Mouse (Mus musculus): ENCODE results near the gene Igsf3.

Igsf3 gene

DNA sequence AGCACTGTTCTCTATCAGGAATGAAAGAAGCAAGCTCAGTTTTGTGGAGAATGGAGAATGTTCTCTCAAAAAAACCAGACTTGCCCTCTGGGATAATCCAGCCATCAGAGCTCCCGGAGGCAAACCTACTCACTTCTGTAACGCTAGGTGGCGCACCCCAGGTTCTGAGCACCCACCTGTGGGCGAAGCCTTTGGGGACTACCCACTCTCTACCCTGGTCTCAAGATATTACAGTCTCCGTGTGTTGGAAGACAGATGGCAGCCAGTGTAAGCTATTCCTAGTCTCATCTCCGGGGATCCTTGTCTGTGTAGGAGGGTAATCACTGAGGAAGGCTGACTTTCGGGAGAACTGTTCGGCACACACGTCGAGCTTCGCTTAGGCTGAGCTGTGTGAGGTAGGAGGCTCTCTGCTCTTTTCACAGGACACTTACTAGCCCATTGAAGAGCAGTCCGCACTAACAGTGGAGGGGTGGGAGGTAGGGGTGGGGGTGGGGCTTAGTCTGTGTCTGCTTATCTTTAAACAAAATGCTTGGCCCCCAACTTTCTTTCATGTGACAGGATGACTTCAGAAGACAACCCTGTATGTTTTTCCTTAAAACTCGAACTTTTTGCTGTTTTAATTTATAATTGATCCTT, 4.4 kb upstream of the Igsf3 start:
- peak; percentile 74 for DNase-seq (ENCODE audit: low spot score)

DNA sequence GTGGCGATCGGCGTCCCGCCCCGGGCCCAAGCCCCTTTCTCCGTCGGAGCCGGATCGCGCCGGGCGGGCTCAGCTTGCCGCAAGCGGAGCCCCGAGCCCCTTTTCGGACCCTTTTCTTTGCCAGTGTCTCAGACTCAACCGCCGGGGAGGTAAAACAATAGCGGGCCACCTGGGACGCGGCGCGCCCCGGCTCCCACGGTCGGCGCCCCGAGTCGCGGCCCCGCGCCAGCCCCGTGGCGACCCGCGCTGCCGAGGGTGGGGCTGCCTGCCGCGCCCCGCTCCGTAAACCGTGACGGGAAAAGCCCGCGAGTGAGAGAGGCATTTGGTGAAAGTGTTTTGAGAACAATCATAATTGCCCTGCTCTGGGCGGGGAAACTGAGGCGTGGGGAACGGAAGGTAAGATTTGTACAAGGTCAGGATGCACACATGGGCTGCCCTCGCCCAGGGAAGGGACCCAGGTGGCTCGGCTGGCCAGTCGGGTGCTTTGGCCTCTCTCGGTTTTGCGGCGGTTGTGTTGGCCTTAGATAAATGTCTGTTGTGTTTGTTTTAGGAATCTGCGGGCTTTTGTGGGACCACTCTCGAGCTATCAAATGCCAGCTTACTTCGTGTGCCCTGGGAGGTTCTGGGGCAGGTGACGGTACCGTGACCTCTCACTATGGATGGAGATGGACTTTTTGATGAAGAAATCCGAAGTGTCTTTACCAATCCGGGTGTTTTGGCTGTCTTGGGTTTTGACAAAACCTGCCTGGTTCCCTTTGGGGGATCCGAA, 557 bp downstream of the Igsf3 start:
- DNase-seq (ENCODE audit: low spot score): no peak

DNA sequence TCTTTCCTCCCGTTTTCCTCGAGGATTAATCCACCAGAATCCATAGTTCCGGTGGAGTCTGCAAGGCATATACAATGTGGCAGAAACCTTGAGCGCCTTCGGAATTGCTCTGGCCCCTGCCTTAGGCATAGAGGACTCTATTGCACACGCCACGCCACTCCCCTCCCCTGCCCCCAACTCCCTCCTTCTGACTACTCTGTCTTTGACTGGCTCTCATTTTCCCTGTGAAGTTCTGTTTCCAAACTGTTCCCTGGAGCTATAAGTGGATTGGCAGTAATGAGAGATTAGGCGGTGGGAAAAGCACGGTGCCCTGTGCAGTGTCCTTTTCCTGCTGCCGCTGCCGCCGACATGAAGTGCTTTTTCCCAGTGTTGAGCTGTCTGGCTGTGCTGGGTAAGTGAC, 1.2 kb downstream of the Igsf3 start:
- DNase-seq (ENCODE audit: low spot score): peak; percentile 68

- no peak for DNase-seq (ENCODE audit: low spot score)
These were observed 2.9 kb downstream of the Igsf3 start for GRCm38 (mm10) chr3:101379789-101380188.

GRCm38 (mm10) chr3:101381691-101382090, 4.8 kb downstream of the Igsf3 start:
- DNase-seq (ENCODE audit: low spot score): no peak

- no peak for DNase-seq (ENCODE audit: low spot score)
These were observed 5.9 kb downstream of the Igsf3 start for GRCm38 (mm10) chr3:101382751-101383150.

DNA sequence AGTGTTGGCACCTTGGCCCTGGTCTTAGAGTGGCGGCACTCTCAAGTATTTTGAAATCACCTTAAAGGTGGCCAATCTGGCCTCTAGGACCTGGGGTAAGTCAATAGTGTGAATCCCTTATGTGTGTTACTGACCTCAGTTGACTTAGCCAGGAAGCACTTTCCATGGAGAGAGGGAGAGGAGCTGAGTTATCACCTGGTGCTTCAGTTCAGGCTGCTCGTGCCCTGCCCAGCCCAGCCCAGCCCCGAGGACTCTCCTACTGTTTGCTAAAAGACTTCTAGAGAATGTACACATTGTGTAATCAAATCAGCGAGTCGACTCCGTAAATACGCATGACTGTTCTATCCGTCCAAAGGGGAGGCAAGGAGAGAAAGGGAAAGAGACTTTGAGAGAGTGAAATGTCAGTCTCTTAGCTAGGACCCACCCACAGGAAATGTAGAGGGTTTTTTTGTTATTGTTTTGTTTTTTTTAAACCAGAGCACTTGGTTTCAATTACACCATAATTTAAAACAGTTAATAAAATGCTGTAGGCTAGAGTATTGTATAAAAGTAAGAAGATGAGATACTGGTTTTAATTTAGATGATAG, 9.6 kb downstream of the Igsf3 start:
- DNase-seq (ENCODE audit: low spot score): no peak

DNA sequence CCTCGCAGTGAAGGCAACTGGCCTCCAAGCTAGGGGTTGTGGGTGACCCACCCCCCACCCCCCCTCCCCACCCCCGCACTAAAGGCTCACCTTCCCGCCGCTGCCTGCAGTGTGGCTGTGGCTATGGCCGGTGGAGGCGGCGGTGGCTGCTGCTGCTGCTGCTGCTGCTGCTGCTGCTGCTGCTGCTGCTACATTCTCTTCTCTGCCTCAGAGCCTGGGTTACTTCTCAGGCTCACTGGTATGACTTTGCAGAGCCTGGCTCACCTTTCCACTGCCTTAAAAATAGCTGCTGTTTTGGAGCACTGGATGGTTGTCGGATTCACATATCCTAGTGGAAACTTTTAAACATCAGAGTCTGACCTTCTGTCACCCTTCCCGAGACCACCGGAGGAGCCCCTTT, 11.0 kb downstream of the Igsf3 start:
- DNase-seq (ENCODE audit: low spot score): no peak

GRCm38 (mm10) chr3:101389566-101389965, 12.7 kb downstream of the Igsf3 start:
- DNase-seq (ENCODE audit: low spot score): no peak

GRCm38 (mm10) chr3:101390472-101390871, 13.6 kb downstream of the Igsf3 start:
- DNase-seq (ENCODE audit: low spot score): no peak

- no peak for DNase-seq (ENCODE audit: low spot score)
These were observed 15.1 kb downstream of the Igsf3 start for GRCm38 (mm10) chr3:101391991-101392390.

- DNase-seq (ENCODE audit: low spot score): no peak
These were observed 16.3 kb downstream of the Igsf3 start for GRCm38 (mm10) chr3:101393103-101393644.

DNA sequence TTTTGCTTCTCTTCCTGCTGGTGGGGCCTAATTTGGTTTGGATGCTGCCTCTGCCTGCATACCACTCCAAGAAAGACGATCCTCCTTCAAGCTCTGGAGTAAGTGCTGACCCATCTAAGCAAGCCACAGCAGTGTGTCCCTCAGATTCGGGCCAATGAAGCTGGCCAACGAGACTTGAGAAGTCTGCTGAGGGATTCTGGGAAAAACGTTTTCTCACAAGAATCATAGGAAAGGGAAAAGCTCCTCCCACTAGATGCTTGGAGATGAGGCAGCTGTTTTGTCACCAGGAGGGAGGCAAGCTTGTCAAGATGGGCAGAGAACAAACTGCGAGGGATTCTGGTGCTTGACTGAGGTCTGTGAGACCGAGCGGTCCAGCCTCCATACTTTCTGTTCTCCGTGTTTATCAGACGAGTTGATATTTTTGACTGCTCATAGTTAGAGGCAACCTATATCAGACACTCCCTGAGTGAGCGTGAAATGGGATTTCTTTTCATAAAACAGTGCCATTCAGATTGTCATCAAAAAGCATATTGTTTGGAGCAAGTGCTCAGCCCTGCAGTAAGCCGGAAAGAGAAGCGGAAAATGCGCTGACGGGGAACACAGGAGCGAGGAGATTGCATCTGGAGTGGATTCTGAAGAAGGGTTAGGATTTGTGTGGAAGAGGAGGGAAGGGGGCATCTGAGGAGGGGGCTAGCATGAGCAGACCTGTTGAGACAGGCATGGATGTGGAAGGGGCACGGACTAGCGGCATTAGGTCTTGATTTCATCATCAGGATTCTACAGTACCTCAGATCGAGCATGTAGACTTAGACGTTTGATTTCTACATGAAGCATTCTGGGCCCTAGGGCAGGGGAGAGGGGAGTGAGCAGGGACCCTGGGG, 17.0 kb downstream of the Igsf3 start:
- no peak for DNase-seq (ENCODE audit: low spot score)

DNA sequence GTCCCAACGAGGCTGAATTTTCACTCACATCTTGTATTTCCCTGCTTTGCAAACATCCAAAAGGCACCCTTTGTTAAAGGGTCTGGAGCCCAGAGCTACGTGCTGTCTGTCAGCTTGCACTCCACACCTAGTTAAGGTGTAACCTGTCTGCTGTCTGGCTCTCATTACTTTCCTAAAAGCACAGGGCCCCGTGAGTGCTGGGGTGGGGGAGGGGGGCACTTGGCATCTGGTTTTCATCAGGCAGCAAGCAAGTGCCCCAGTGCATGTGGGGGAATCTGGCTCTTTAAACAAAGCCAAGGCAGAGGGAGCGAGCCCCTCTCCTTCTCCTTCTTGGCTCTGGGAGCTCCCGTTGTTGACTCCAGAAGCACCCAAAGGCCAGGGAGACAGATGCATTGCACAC, 18.5 kb downstream of the Igsf3 start:
- peak; percentile 62 for DNase-seq (ENCODE audit: low spot score)

- no peak for DNase-seq (ENCODE audit: low spot score)
These were observed 19.2 kb downstream of the Igsf3 start for GRCm38 (mm10) chr3:101396061-101396460.

GRCm38 (mm10) chr3:101396726-101397263, 19.9 kb downstream of the Igsf3 start:
- peak; percentile 58 for DNase-seq (ENCODE audit: low spot score)

GRCm38 (mm10) chr3:101397422-101397821, 20.5 kb downstream of the Igsf3 start:
- no peak for DNase-seq (ENCODE audit: low spot score)

GRCm38 (mm10) chr3:101398071-101398786, 21.3 kb downstream of the Igsf3 start:
- DNase-seq (ENCODE audit: low spot score): peak; percentile 84

GRCm38 (mm10) chr3:101398877-101399276, 22.0 kb downstream of the Igsf3 start:
- DNase-seq (ENCODE audit: low spot score): no peak

- no peak for DNase-seq (ENCODE audit: low spot score)
These were observed 24.6 kb downstream of the Igsf3 start for GRCm38 (mm10) chr3:101401501-101401900.
